Mouse (Mus musculus) common myeloid progenitor, adult 5-6 weeks (primary cell): ENCODE results near the gene Zdhhc1. TPM values are rescaled to one million over a fixed set of nuclear protein-coding genes. Genes with fewer than 3 reads are reported as not detected.

Experiments
- ATAC-seq: replicated peaks from 2 replicates; pipeline ENCODE4 v1.8.0; 2016; ENCODE audit warnings: low read depth, mild to moderate bottlenecking, moderate TSS enrichment, inconsistent platforms; ENCODE audit not compliant: poor library complexity, severe bottlenecking
- total RNA-seq: library from RNA; stranded (forward); fragments of 200-1000, 187-1606 nt; gene quantifications from 2 replicates; pipeline ENCODE4 v1.2.3, GENCODE M21; 2017

Zdhhc1 gene
- total RNA-seq, 1 experiment from 2014 or later: 3.5 TPM

DNA sequence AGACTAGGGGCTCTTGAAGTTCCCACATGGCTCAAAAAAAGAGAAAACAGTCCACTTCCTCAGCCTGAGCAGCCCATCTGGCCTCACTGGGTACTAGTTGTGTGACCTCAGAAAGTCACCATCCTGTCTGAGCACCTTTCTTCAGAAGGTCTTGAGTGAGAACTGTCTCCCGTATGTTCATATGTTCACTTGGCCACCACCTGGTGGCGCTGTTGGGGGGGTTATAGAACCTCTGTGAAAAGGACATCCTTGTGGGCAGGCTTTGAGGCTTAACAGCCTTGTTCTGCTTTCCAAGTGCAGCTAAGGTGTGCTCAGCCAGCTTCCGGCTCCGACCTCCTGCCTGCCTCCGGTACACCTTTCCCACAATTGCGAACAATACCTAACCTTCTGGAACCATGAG, 15.2 kb downstream of the Zdhhc1 start:
- peak; percentile 41 for ATAC-seq

DNA sequence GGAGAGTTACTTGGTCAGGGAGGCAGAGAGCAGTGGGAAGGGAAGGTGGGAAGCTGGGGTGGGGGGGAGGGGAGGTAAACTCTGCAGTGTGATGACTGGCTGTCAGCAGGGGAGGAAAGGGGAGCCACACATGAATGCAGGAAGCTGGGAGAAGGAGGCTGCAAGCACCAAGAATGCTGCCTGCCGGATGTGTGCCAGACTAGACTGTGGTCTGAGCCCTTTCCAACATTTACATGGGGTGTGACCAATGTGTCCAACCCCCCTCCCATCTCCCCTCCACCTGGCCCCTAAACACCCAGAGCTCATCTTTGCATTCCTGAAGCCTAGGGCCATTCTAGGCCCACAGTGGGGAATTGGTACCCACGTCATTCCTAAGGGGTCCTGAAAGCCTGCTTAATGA, 15.7 kb downstream of the Zdhhc1 start:
- ATAC-seq: no peak

DNA sequence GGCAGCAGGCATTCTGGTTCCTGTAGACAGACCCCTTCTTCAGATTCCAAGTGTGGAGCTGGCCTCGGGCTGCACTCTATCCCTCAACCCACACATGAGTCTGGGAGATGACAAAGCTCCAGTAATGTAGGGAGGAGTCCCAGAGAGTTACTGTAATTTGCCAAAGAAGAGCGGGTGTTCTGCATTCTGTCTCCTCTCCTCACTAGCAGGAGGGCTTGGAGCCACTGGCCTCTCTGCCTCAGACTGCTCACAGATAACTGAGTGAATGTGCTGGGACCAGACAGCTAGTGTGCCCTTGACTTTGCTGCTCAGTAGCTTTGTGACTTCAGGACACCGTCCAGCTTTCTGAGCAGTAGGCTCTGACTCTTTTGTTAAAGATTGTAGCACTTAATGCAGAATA, 18.9 kb downstream of the Zdhhc1 start:
- ATAC-seq: no peak

DNA sequence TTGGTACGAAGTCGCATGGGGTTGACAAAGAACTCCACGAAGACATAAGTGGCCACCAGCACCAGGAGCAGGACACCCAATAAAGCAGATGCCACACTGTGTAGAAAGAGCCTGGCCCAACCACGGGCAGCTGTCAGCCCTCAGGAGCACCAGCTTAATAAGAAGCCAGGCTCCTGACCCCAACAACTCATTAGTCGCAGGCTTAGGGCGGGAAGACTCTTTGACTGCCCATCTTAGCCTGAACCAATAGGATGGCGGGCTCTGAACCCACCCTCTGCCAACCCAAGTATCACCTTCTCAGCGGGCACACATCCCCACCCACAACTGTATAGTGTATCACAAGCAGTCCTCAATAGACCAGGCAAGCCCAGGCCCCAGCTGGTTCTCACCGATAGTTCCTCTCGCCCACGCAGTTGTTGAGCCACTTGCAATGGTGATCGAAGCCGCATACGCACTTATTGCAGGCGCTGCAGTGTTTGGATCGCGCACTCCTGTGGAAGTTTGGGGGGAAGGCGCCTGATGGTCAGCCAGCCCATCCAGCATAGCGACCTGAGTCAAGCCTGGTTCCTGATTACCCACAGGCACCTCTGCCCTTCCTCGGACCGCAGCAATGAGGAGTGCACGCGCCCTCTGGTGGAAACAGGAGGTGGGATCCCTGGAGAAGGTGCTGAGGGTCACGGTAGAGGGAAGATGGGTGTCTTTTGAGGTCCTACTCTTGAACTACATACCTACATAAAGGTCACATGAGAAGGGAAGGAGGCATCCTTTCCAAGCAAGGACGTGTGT, 19.9 kb downstream of the Zdhhc1 start:
- ATAC-seq: peak; percentile 64

DNA sequence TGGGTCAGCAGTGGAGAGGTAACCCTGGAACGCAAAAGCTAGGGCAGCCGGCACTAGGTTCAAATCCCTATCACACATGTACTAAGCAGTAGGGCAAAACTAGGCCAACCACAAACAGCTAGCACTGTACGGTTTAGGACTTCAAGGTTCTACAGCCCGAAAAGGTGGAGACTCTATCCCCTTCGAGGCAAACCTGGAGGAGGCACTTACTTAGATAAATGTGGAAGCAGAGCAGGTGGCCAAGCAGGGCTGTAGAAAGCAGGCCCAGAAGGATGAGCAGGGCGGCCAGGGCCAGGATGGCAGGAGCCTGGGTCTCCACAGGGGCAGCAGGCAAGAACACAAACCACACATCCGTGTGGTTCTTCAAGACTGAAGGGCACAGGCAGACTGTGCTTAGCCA, 20.5 kb downstream of the Zdhhc1 start:
- ATAC-seq: no peak

DNA sequence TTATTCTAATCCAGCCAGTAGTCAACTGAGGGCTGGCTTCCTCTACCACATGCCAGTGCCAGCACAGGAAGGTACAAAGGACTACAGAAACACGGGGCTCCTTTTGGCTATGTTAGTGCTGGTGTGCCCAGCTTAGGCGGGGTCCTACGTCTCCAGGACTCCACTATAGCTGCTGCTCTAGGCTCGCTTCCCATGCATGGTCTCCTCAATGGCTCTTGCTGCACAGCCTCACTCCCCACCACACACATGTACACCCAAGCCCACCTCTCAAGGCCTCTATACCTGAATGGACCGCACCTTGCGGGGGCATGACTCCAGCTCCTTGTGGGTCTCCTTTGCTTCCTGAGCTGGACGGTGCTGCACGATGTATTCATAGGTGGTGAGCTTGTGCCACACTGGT, 21.0 kb downstream of the Zdhhc1 start:
- no peak for ATAC-seq

DNA sequence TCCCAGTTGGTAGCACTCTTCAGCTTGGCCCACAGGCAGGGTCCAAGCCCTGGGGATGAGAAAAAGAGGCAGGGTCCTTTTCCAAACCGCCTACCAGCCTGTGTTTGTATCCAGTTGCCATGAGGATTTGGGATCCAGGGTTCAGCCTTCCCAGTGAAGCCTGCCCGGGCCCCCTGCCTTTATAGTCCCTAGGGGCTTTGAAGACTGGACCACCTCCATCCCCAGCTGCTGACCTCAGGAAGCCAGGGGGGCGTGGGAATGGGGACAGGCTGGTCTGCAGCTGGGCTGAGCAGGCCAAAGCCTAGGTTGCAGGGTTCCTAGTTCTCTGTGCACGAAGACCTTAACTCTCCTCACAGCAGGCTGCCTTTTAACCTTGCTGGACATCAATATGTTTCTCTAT, 21.4 kb downstream of the Zdhhc1 start:
- ATAC-seq: no peak

DNA sequence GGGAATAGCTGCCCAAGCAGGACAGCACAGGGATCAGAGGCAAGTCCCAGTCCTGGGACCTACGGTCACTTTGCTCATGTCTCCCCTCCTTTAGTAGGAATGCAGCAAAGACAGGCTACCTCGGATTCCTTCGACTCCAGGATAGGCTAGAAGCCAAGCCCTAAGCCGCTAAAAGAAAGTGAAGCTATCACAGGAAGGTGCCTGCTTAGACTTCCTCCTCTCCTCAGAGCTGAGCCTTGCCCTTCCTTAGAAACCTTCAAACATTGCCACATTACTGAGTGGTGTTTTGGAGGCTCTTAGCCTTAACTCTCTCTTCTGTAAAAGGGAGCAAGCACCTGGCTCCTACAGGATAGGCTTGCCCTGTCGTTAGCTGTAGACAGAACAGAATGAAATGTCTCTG, 22.0 kb downstream of the Zdhhc1 start:
- ATAC-seq: no peak

DNA sequence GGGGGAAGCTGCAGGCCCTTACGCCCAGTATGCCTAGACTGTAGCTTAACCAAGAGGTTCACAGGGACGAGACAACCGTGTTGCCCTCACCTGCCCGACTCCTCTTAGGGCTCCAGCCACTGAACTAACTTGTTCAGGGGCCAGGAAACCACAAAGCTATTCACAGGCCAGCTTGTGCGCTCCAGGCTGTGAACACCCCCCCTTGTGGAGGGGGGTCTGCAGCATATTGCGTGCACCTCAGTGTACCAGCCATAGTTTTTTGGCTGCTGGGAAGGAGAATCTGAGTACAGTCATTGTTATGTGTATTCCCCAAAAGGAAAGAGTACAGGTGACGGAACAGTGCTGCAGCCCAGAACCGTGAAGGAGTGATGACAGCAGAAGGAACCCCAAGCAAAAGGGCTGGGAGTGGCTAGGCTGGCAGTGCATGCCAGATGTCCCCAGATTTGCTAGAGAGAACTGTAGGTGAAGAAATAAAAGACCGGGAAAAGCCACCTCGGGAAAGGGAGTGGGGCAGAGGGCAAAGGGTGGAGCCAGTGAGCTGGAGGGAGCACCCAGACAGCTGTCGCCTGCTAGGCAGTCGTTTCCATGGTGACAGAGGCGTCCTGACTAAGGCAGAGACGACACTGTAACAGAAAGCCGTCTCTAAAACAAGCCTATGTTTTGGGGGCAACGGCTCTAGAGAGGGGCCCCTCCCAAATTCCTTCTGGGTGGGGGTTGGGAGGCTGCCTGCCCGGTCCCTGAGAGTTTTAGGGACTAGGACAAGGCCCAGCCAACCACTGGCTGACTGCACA, 22.7 kb downstream of the Zdhhc1 start:
- ATAC-seq: no peak

DNA sequence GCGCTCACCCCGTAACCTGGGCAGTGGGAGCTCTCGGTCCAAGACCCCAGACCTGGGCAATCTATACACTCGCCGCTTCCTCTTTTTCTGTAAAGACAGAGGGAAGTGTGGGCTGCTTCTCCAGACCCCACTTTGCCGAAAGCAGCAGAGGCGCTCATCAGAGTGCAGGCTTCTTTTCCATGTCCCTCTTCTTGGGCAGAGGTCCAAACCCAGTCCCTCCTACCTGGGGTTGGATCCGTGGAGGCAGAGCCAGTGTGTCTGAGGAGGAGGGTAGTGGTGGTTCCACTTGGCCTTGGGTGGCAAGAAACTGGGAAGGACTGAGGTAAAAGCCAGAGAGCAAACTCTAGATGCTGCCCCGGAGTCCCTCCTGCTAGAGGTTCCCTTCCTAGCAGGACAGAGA, 23.7 kb downstream of the Zdhhc1 start:
- no peak for ATAC-seq

DNA sequence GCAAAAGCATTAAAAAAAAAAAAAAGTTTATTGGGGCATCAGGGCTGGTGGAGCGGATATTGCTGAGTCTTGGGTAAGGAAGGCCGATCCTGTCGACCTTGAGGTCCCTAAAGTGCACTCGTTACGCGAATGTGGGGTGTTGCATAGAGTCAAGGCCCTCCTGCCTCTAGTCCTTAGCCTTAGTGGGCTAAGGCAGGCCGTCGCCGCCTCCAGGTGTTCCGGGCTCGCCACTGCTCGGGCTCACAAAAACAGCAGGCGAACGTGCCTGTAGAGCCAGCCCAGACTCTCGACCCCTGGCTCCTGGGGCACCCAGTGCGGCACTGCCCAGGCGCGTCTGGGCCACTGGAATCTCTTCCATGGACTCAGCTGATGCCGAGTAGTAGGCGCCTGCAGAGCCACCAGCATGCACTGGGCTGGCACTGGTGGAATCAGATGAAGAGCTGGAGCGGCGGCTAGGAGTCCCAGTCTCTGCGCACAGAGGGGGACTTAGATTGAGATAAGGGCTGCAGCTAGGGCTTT, 24.2 kb downstream of the Zdhhc1 start:
- no peak for ATAC-seq

DNA sequence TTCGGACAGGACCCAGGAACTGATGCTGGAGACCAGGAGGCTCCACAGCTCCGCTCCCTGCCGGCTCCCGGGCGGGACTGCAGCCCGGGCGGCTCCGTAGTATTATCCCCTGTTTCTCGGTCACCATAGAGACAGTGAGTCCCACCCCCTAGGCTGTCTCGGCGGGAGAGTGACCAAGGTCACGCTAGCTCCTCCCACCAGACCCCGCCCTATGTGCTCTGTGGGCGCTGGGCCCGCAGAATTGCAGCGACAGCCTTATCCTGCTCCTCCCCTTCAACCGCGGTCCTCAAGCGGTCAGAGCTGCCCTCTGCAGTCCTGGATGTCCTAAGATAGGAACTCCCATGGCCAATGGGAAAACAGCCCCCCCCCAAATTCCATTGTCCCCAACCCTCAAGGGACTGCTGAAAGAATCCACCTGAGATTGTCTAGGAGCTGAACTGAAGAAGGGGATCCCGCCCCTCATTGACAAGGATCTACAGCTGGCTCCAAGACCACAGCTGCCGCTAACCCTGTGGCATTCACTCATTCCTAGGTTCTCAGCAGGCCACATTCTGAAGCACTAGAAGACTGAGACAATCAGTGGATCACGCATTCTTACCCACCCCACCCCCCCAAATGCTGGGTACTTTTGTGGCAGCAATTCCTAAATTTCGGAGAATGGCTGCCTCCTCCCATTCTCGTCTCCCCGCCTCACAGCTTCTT, 25.2 kb downstream of the Zdhhc1 start, which contains the start of gene Tppp3:
Gene Tppp3, minus strand, starts transcription at position 213 of the 702 bp plus-strand sequence.
- peak; percentile 77 for ATAC-seq

DNA sequence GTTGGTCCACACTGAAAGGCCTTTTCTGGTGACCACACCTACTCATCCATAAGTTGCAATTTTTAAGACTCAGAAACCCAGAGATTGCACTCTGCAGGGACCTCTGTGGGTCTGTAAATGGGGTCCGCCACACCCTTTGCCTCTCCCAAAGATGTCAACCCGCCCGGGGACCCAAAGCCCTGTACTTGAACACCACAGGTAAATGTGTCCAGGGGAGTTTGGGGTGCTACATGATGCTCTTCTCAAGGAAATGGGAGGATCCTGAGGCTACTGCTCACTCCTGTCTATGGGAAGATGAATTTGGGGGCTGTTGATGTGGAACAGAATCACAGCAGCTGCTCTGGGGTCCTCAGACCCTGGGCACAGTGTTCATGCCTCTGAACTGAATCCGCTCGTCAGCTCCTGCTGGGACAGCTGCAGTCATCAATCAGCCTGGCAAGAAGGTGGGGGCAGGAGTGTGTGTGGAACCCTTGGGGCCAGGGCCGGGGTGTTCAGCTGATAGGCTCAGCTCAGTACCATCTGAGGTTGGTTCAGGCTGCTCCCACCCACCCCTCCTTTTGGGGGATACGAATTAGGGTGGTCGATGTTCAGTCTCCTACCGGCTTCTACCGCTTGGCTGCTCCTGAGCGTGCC, 25.9 kb downstream of the Zdhhc1 start:
- ATAC-seq: no peak; the same call in 1 of the 2 replicates

DNA sequence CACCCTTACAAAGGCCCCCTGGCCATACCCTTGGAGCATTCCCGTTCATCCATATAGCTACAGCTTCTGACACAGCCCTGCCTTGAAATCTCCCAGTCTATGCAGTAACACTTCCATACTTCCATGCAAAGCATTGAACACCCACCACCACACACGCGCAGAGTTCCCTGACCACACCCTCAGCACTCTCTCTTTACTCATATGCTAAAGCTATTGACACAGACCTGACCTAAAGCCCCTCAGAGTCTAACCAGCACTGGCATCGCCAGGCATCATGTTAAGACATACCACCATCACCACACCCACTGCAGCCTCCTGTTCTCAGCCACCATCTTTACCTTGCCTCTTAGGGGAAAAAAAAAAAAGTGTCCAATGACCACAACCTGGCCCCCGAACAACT, 26.4 kb downstream of the Zdhhc1 start:
- ATAC-seq: no peak

DNA sequence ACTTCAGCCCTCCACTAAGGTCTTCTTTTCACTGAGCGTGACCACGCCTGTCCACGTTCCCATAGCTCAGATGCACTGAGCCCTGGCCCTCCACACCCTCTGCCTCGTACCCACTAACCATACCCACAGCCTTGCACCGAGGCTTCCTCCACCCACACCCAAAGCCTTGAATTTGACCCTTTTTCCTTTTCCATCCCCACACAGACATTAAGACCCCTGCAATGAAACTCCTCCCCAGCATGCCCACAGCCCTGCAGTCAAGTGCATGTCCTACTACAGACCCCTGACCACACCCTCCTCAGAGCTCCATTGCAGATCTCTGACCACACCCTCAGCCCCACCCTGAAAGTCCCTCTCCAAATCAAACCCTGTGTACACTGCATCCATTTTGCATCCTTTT, 26.9 kb downstream of the Zdhhc1 start:
- ATAC-seq: no peak

DNA sequence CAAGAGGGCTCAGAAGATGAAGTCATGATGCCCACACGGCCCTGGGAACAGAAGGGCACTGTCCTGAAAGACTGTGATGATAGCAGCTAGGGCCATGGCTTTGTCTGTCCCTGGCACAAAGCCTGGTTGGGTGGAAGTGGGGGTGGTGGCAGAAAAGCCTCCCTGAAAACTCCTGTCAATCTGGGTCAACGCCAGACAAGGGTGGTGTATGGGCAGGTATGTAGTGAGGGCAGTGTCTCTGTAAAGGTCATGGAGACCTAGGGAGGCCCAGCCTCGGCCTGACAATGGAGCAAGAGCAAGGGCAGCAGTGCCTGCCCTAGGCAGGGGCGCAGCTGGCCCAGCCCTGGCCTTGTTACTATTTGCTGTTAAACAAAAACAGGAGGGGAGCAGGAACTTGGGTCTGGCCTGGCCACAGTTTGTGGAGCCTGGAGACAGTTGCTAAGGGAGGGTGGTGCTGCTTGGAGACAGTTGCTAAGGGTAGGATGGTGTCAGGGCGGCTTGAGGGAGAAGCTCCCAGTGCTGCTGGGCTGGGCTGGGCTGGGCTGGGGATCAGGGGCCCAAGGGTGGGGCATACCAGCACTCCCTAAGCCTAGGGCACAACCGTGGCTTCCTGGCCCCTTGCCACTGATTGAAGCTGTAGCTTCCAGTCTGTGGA, 27.5 kb downstream of the Zdhhc1 start:
- no peak for ATAC-seq

DNA sequence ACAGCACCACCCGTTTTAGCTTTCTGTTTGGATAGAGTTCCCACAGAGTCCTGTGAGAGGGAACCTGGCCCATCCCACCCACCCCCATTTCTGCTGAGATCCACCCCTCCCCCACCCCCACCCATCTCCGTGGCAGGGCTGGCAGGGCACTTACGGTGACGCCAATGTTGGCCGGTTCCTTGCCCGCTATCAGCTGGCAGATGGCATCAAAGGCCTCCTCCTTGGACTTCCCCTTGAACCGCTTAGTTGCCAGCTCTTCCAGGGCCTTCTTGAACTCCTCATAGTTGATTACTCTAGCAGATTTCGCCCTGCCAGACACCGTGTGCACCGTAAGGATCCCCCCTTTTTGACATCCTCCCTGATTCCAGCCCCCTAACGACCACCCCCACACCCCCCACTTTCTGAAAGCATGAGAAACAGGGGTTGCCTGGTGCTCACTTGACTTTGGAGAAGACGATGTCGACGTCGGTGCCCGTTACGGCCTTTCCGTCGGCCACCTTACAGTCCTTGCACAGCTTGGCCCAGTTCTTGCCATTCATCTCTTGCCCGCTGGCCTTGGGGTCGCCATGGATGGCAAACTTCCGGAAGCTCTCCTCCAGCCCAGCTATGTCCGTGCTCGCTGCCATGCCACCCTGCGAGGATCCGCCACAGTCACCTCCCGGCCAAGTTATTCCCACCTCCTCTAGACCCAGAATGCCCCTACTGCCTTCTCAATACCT, 28.5 kb downstream of the Zdhhc1 start:
- no peak for ATAC-seq

DNA sequence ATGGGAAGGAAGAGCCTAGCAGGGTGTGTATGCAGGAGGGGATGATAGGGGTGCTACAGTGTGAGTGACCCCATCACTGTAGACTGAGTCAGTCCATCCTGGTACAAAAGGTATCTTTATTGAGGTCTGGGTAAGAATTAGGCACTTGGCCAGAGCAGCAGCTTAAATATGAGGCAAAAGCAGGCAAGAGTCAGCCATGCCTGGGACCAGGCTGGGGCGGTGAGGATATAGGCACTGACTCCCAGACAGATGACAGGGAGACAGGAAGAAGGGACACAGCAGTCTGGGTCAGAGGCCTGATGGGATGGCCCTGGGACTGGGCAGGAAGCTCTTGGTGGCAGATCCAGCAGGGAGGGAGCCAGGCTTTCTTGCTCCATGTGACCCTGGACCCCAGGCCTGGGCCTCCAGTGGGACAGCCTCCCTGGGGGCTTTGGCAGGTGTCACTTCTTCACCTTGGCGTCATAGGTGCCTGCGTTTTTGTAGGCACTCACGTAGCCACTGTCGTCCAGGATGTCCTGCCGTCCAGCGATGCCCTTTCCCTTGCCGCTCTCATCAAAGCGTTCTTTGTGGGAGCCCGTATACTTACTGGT, 29.2 kb downstream of the Zdhhc1 start:
- ATAC-seq: no peak
